Mouse (Mus musculus): Measurements from ENCODE around the gene Ttll5. TPM values are rescaled to one million over a fixed set of nuclear protein-coding genes. Genes with fewer than 3 reads are reported as not detected.

Ttll5 gene
- polyA plus RNA-seq, 1 experiment from 2014 or later: 8.2 TPM

- Histone ChIP-seq H3K27ac (ENCODE audit: low read length) (peak overlapping the region; percentile 49), H3K36me3 (ENCODE audit: control insufficient read depth, insufficient read depth, low read length) (no peaks in the 10 kb centered on the region; the same call in 1 of the 2 replicates), H3K27me3 (replicated peaks; ENCODE audit: control insufficient read depth, insufficient read depth, low read length) (no peaks in the 10 kb centered on the region), H3K9me3 (ENCODE audit: control insufficient read depth, low read length) (no peaks in the 10 kb centered on the region), H3K4me3 (ENCODE audit: low read length) (no peak overlapping the region), H3K4me1 (ENCODE audit: control insufficient read depth, insufficient read depth, low read length) (peaks cover 7% of the 10 kb centered on the region; the same call in 1 of the 2 replicates), H3K4me2 (ENCODE audit: low read depth, low read length) (no peak overlapping the region), H3K9ac (ENCODE audit: low read depth, low read length) (no peak overlapping the region)
- ATAC-seq: peak; percentile 62
- WGBS: 35% methylated on average over 9 of the region's 9 CpGs
Observed at GRCm38 (mm10) chr12:86000641-86001073, 176.2 kb downstream of the Ttll5 start.

GRCm38 (mm10) chr12:86001120-86001655, 176.7 kb downstream of the Ttll5 start:
- H3K4me2 ChIP-seq (ENCODE audit: low read depth, low read length): no peak overlapping the region
- H3K4me3 ChIP-seq (ENCODE audit: low read length): no peak overlapping the region
- H3K4me1 ChIP-seq (ENCODE audit: control insufficient read depth, insufficient read depth, low read length): peaks cover 7% of the 10 kb centered on the region; the same call in 1 of the 2 replicates
- no peaks in the 10 kb centered on the region for H3K36me3 ChIP-seq (ENCODE audit: control insufficient read depth, insufficient read depth, low read length)
- H3K27me3 ChIP-seq (replicated peaks; ENCODE audit: control insufficient read depth, insufficient read depth, low read length): no peaks in the 10 kb centered on the region
- ATAC-seq: no peak
- peak overlapping the region; percentile 49 for H3K27ac ChIP-seq (ENCODE audit: low read length)
- no peak overlapping the region for H3K9ac ChIP-seq (ENCODE audit: low read depth, low read length)
- H3K9me3 ChIP-seq (ENCODE audit: control insufficient read depth, low read length): no peaks in the 10 kb centered on the region
- 40% methylated on average over 7 of the region's 7 CpGs for WGBS

- H3K4me2 ChIP-seq (ENCODE audit: low read depth, low read length): no peak overlapping the region
- H3K27ac ChIP-seq (ENCODE audit: low read length): no peak overlapping the region
- no peaks in the 10 kb centered on the region for H3K27me3 ChIP-seq (replicated peaks; ENCODE audit: control insufficient read depth, insufficient read depth, low read length)
- H3K4me1 ChIP-seq (ENCODE audit: control insufficient read depth, insufficient read depth, low read length): peaks cover 19% of the 10 kb centered on the region
- H3K9me3 ChIP-seq (ENCODE audit: control insufficient read depth, low read length): no peaks in the 10 kb centered on the region
- no peak overlapping the region for H3K9ac ChIP-seq (ENCODE audit: low read depth, low read length)
- WGBS: 96% methylated on average over 3 of the region's 3 CpGs
- no peak for ATAC-seq
- H3K4me3 ChIP-seq (ENCODE audit: low read length): no peak overlapping the region
- H3K36me3 ChIP-seq (ENCODE audit: control insufficient read depth, insufficient read depth, low read length): no peaks in the 10 kb centered on the region
Observed at GRCm38 (mm10) chr12:86004627-86005026, 180.2 kb downstream of the Ttll5 start.

GRCm38 (mm10) chr12:86007377-86007776, 182.9 kb downstream of the Ttll5 start:
- Histone ChIP-seq H3K4me3 (ENCODE audit: low read length) (no peak overlapping the region), H3K36me3 (ENCODE audit: control insufficient read depth, insufficient read depth, low read length) (no peaks in the 10 kb centered on the region), H3K4me1 (ENCODE audit: control insufficient read depth, insufficient read depth, low read length) (peaks cover 12% of the 10 kb centered on the region), H3K9me3 (ENCODE audit: control insufficient read depth, low read length) (no peaks in the 10 kb centered on the region), H3K27me3 (replicated peaks; ENCODE audit: control insufficient read depth, insufficient read depth, low read length) (no peaks in the 10 kb centered on the region), H3K4me2 (ENCODE audit: low read depth, low read length) (no peak overlapping the region), H3K27ac (ENCODE audit: low read length) (peak overlapping the region; percentile 57), H3K9ac (ENCODE audit: low read depth, low read length) (no peak overlapping the region)
- peak; percentile 55; the same call in 1 of the 2 replicates for ATAC-seq
- WGBS: 53% methylated on average over 3 of the region's 3 CpGs

- no peaks in the 10 kb centered on the region for H3K9me3 ChIP-seq (ENCODE audit: control insufficient read depth, low read length)
- H3K36me3 ChIP-seq (ENCODE audit: control insufficient read depth, insufficient read depth, low read length): no peaks in the 10 kb centered on the region
- 66% methylated on average over 5 of the region's 5 CpGs for WGBS
- H3K4me3 ChIP-seq (ENCODE audit: low read length): no peak overlapping the region
- H3K9ac ChIP-seq (ENCODE audit: low read depth, low read length): no peak overlapping the region
- H3K4me1 ChIP-seq (ENCODE audit: control insufficient read depth, insufficient read depth, low read length): peaks cover 12% of the 10 kb centered on the region
- H3K27me3 ChIP-seq (replicated peaks; ENCODE audit: control insufficient read depth, insufficient read depth, low read length): no peaks in the 10 kb centered on the region
- no peak overlapping the region for H3K4me2 ChIP-seq (ENCODE audit: low read depth, low read length)
- H3K27ac ChIP-seq (ENCODE audit: low read length): no peak overlapping the region
- ATAC-seq: no peak
Observed at GRCm38 (mm10) chr12:86010656-86011055, 186.2 kb downstream of the Ttll5 start.

GRCm38 (mm10) chr12:86012195-86012594, 187.7 kb downstream of the Ttll5 start:
- Histone ChIP-seq H3K27me3 (replicated peaks; ENCODE audit: control insufficient read depth, insufficient read depth, low read length) (no peaks in the 10 kb centered on the region), H3K9me3 (ENCODE audit: control insufficient read depth, low read length) (no peaks in the 10 kb centered on the region), H3K4me2 (ENCODE audit: low read depth, low read length) (no peak overlapping the region), H3K27ac (ENCODE audit: low read length) (no peak overlapping the region), H3K36me3 (ENCODE audit: control insufficient read depth, insufficient read depth, low read length) (no peaks in the 10 kb centered on the region), H3K4me3 (ENCODE audit: low read length) (no peak overlapping the region), H3K9ac (ENCODE audit: low read depth, low read length) (no peak overlapping the region), H3K4me1 (ENCODE audit: control insufficient read depth, insufficient read depth, low read length) (peaks cover 10% of the 10 kb centered on the region)
- ATAC-seq: no peak
- 72% methylated on average over 2 of the region's 2 CpGs for WGBS

- H3K4me3 ChIP-seq (ENCODE audit: low read length): no peak overlapping the region
- H3K4me2 ChIP-seq (ENCODE audit: low read depth, low read length): no peak overlapping the region
- no peak for ATAC-seq
- H3K9ac ChIP-seq (ENCODE audit: low read depth, low read length): no peak overlapping the region
- no peaks in the 10 kb centered on the region for H3K36me3 ChIP-seq (ENCODE audit: control insufficient read depth, insufficient read depth, low read length)
- H3K9me3 ChIP-seq (ENCODE audit: control insufficient read depth, low read length): no peaks in the 10 kb centered on the region
- no peaks in the 10 kb centered on the region for H3K4me1 ChIP-seq (ENCODE audit: control insufficient read depth, insufficient read depth, low read length)
- no peaks in the 10 kb centered on the region for H3K27me3 ChIP-seq (replicated peaks; ENCODE audit: control insufficient read depth, insufficient read depth, low read length)
- no peak overlapping the region for H3K27ac ChIP-seq (ENCODE audit: low read length)
- WGBS: 94% methylated on average over 2 of the region's 2 CpGs
Observed at GRCm38 (mm10) chr12:86014174-86014573, 189.7 kb downstream of the Ttll5 start.

- H3K27ac ChIP-seq (ENCODE audit: low read length): no peak overlapping the region
- no peak overlapping the region for H3K9ac ChIP-seq (ENCODE audit: low read depth, low read length)
- 88% methylated on average over 3 of the region's 3 CpGs for WGBS
- H3K27me3 ChIP-seq (replicated peaks; ENCODE audit: control insufficient read depth, insufficient read depth, low read length): no peaks in the 10 kb centered on the region
- no peak overlapping the region for H3K4me2 ChIP-seq (ENCODE audit: low read depth, low read length)
- H3K4me1 ChIP-seq (ENCODE audit: control insufficient read depth, insufficient read depth, low read length): no peaks in the 10 kb centered on the region
- no peak overlapping the region for H3K4me3 ChIP-seq (ENCODE audit: low read length)
- ATAC-seq: no peak
- no peaks in the 10 kb centered on the region for H3K36me3 ChIP-seq (ENCODE audit: control insufficient read depth, insufficient read depth, low read length)
- H3K9me3 ChIP-seq (ENCODE audit: control insufficient read depth, low read length): no peaks in the 10 kb centered on the region
Observed at GRCm38 (mm10) chr12:86014621-86015020, 190.2 kb downstream of the Ttll5 start.

- no peaks in the 10 kb centered on the region for H3K36me3 ChIP-seq (ENCODE audit: control insufficient read depth, insufficient read depth, low read length)
- ATAC-seq: no peak
- H3K9ac ChIP-seq (ENCODE audit: low read depth, low read length): no peak overlapping the region
- no peak overlapping the region for H3K27ac ChIP-seq (ENCODE audit: low read length)
- H3K4me2 ChIP-seq (ENCODE audit: low read depth, low read length): no peak overlapping the region
- WGBS: 83% methylated on average over 2 of the region's 2 CpGs
- no peaks in the 10 kb centered on the region for H3K27me3 ChIP-seq (replicated peaks; ENCODE audit: control insufficient read depth, insufficient read depth, low read length)
- H3K4me3 ChIP-seq (ENCODE audit: low read length): no peak overlapping the region
- no peaks in the 10 kb centered on the region for H3K4me1 ChIP-seq (ENCODE audit: control insufficient read depth, insufficient read depth, low read length)
- H3K9me3 ChIP-seq (ENCODE audit: control insufficient read depth, low read length): no peaks in the 10 kb centered on the region
Observed at GRCm38 (mm10) chr12:86015114-86015513, 190.7 kb downstream of the Ttll5 start.

- Histone ChIP-seq H3K4me1 (ENCODE audit: control insufficient read depth, insufficient read depth, low read length) (peaks cover 2% of the 10 kb centered on the region), H3K9ac (ENCODE audit: low read depth, low read length) (no peak overlapping the region), H3K4me2 (ENCODE audit: low read depth, low read length) (no peak overlapping the region), H3K9me3 (ENCODE audit: control insufficient read depth, low read length) (no peaks in the 10 kb centered on the region), H3K27ac (ENCODE audit: low read length) (no peak overlapping the region), H3K27me3 (replicated peaks; ENCODE audit: control insufficient read depth, insufficient read depth, low read length) (no peaks in the 10 kb centered on the region), H3K36me3 (ENCODE audit: control insufficient read depth, insufficient read depth, low read length) (no peaks in the 10 kb centered on the region), H3K4me3 (ENCODE audit: low read length) (no peak overlapping the region)
- WGBS: 66% methylated on average over 5 of the region's 5 CpGs
- no peak for ATAC-seq
Observed at GRCm38 (mm10) chr12:86017360-86017759, 192.9 kb downstream of the Ttll5 start.
